Mouse (Mus musculus): Measurements from ENCODE around the gene Ccdc54.

Ccdc54 gene

GRCm38 (mm10) chr16:50591054-50591453, at the start of gene Ccdc54:
Gene Ccdc54, minus strand, starts transcription at chr16:50591154.
- DNase-seq (ENCODE audit: low read depth, low spot score): no peak

GRCm38 (mm10) chr16:50632585-50632984, 41.6 kb upstream of the Ccdc54 start:
- DNase-seq (ENCODE audit: low read depth, low spot score): peak; percentile 21

GRCm38 (mm10) chr16:50615569-50615968, 24.6 kb upstream of the Ccdc54 start:
- no peak for DNase-seq (ENCODE audit: low read depth, low spot score)

GRCm38 (mm10) chr16:50612944-50613343, 22.0 kb upstream of the Ccdc54 start:
- DNase-seq (ENCODE audit: low read depth, low spot score): peak; percentile 37

GRCm38 (mm10) chr16:50610580-50610979, 19.6 kb upstream of the Ccdc54 start:
- DNase-seq (ENCODE audit: low read depth, low spot score): no peak

DNA sequence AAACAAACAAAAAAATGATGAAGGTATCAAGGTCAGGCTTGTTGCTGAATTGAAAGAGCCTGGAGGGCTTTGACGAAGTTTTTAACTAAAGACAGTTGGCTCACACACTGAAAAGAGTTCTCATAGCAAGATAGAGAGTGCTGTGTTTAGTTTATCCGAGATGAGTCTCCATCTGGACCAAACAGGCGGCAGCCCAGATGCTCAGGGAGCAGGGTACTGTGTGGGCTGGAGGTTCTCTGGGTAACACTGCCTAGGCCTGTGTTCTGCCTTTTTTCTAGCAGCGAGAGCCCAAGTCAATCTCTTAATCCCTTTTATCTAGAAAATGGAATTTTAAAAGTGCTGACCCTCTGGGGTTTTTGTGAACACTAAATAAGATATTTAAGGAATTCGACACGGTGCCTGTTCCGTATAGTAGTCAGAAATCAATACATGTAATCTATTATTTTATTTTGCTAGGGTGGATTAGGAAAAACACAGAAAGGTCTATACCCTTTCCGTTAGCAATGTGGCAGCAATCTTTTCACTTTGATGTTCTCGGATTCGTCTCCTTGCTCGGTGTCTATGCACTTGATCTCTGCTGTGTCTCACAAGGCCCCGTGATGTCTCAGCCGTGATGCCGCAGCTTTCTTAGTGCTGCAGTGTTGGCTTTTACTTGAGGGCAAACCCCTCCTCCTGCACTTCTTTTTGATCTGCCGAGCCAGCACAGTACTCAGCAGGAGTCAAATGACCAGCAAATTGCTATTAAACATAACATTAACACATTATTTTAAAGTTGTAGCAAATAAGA, 17.0 kb upstream of the Ccdc54 start:
- DNase-seq (ENCODE audit: low read depth, low spot score): no peak

- DNase-seq (ENCODE audit: low read depth, low spot score): no peak
Observed at GRCm38 (mm10) chr16:50604826-50605225, 13.9 kb upstream of the Ccdc54 start.

- no peak for DNase-seq (ENCODE audit: low read depth, low spot score)
Observed at GRCm38 (mm10) chr16:50601947-50602346, 11.0 kb upstream of the Ccdc54 start.

DNA sequence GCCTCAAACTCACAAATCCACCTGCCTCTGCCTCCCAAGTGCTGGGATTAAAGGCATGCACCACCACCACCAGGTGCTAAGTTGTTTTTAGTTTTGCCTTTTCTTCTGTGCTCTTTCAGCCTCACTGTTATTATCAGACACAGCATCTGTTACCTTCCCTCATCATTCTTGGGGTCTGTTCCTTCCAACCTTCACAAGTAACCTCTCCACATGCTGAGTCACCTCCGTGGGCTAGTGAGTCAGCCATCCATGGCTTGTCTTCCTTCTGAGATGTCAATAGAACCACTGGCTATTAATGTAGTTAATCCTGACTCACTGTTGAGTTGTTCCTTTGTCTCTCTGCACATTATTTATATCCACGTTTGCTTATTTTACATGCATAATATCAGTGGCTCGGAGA, 9.7 kb upstream of the Ccdc54 start:
- DNase-seq (ENCODE audit: low read depth, low spot score): no peak

GRCm38 (mm10) chr16:50596679-50597078, 5.7 kb upstream of the Ccdc54 start:
- no peak for DNase-seq (ENCODE audit: low read depth, low spot score)

GRCm38 (mm10) chr16:50596171-50596570, 5.2 kb upstream of the Ccdc54 start:
- DNase-seq (ENCODE audit: low read depth, low spot score): no peak

GRCm38 (mm10) chr16:50594876-50595275, 3.9 kb upstream of the Ccdc54 start:
- DNase-seq (ENCODE audit: low read depth, low spot score): no peak

GRCm38 (mm10) chr16:50593361-50593760, 2.4 kb upstream of the Ccdc54 start:
- no peak for DNase-seq (ENCODE audit: low read depth, low spot score)

GRCm38 (mm10) chr16:50589574-50590151, 1.3 kb downstream of the Ccdc54 start:
- peak; percentile 18 for DNase-seq (ENCODE audit: low read depth, low spot score)

GRCm38 (mm10) chr16:50588191-50588590, 2.8 kb downstream of the Ccdc54 start:
- DNase-seq (ENCODE audit: low read depth, low spot score): peak; percentile 16

DNA sequence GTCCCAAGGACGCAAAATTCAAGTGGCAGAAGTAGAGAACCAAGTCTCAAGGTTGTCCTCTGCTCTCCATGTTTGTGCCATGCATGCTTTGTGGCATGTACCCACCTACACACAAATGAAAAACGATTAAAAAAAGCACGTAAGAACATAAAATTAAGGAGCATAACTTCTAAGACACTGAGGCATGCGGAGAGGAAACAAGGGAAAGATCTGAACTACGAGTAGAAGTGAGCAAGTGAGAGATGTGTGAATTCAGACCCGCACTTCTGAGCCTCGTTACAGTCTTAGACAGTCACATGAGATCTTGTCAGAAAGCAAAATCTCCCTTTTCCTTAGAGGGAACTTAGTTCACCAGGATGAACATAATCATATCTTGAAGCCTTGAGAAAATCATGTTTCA, 3.8 kb downstream of the Ccdc54 start:
- no peak for DNase-seq (ENCODE audit: low read depth, low spot score)

GRCm38 (mm10) chr16:50578361-50578760, 12.6 kb downstream of the Ccdc54 start:
- DNase-seq (ENCODE audit: low read depth, low spot score): no peak

- no peak for DNase-seq (ENCODE audit: low read depth, low spot score)
Observed at GRCm38 (mm10) chr16:50572557-50572956, 18.4 kb downstream of the Ccdc54 start.

GRCm38 (mm10) chr16:50559163-50559771, 31.7 kb downstream of the Ccdc54 start:
- DNase-seq (ENCODE audit: low read depth, low spot score): no peak

GRCm38 (mm10) chr16:50553828-50554227, 37.1 kb downstream of the Ccdc54 start:
- no peak for DNase-seq (ENCODE audit: low read depth, low spot score)

GRCm38 (mm10) chr16:50551871-50552528, 39.0 kb downstream of the Ccdc54 start:
- DNase-seq (ENCODE audit: low read depth, low spot score): peak; percentile 84

DNA sequence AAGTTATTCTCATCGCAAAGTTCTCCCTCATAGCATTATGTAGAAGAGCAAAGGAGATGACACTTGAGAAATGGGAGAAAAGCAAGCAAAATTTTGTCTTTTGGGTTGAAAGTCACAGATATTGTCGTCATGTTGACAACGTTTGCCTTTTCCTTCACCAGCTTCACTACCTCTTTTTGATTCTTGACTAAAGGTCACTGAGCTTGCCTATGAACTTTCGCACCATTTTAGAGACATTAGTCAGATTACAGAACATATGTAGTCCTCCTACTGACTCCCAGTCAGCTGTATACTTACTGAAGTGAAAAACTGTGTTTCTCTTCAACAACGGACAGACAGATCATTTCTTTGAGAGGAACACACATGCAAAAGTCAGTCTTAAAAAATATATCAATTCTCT, 40.0 kb downstream of the Ccdc54 start:
- peak; percentile 29 for DNase-seq (ENCODE audit: low read depth, low spot score)

All from A20 (cell line).